Mouse (Mus musculus) liver, adult 2 months (tissue): Measurements from ENCODE around the gene Rln1.

Experiments used
- CTCF ChIP-seq: fragments of 200-500 bp; IDR thresholded peaks from 2 replicates; pipeline ENCODE4 v1.5.1; 2011; ENCODE audit warnings: low read depth, low read length, control low read depth
- POLR2A ChIP-seq: fragments of 200-500 bp; IDR thresholded peaks from 2 replicates; pipeline ENCODE4 v1.6.1; 2011; ENCODE audit warnings: low read length, control low read depth; ENCODE audit not compliant: insufficient read depth; ENCODE audit errors: extremely low read depth

- TF ChIP-seq POLR2A, result no peak
- no peak for TF ChIP-seq CTCF
Observed at GRCm38 (mm10) chr19:29326822-29327552, 7.5 kb downstream of the Rln1 start.
